Mouse (Mus musculus): ENCODE measurements around the gene Cdr2l. TPM values are rescaled to one million over a fixed set of nuclear protein-coding genes. Genes with fewer than 3 reads are reported as not detected.

Gene Cdr2l
- total RNA-seq, 2 experiments from 2014 or later, result not detected

GRCm38 (mm10) chr11:115400630-115401391 lies 19.1 kb downstream of the Cdr2l start:
- no peak for ATAC-seq (replicated peaks; ENCODE audit: low FRiP score, poor library complexity, severe bottlenecking)

GRCm38 (mm10) chr11:115403338-115404124 lies 21.8 kb downstream of the Cdr2l start, which contains the start of gene Mrpl58:
TSS of gene Mrpl58 (plus strand) at chr11:115403752.
- peak; percentile 91 for ATAC-seq (replicated peaks; ENCODE audit: low FRiP score, poor library complexity, severe bottlenecking)

- no peak for ATAC-seq (replicated peaks; ENCODE audit: low FRiP score, poor library complexity, severe bottlenecking)
These were observed 24.0 kb downstream of the Cdr2l start for GRCm38 (mm10) chr11:115405723-115406122.

- no peak for ATAC-seq (replicated peaks; ENCODE audit: low FRiP score, poor library complexity, severe bottlenecking)
These were observed 25.2 kb downstream of the Cdr2l start for GRCm38 (mm10) chr11:115406858-115407401.

DNA sequence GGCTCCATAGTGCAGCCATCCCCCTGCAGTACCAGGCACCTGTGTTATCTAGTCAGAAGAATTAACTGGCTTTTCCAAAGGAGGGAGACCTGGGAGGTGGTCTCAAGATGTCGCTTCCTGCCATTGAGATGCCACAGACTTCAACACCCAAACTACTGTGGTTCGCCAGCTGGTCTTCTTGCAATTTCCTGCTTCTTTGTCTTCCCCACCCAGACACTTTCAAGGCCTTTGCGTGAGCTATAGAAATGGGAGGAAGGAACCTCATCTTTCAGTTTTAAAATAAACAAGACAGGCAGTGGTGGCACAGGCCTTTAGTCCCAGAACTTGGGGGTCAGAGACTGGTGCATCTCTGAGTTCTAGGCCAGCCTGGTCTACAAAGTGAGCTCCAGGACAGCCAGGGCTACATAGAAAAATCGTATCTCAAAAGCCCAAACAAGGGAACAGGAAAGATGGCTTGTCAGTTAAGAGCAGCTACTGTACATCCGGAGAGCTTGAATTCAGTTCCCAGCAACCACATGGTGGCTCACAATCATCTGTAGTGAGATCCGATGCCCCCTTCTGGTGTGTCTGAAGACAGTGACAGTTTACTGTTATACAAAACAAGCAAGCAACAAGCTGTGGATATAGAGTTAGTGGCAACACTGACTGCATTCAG lies 26.7 kb downstream of the Cdr2l start:
- ATAC-seq (replicated peaks; ENCODE audit: low FRiP score, poor library complexity, severe bottlenecking), result no peak

DNA sequence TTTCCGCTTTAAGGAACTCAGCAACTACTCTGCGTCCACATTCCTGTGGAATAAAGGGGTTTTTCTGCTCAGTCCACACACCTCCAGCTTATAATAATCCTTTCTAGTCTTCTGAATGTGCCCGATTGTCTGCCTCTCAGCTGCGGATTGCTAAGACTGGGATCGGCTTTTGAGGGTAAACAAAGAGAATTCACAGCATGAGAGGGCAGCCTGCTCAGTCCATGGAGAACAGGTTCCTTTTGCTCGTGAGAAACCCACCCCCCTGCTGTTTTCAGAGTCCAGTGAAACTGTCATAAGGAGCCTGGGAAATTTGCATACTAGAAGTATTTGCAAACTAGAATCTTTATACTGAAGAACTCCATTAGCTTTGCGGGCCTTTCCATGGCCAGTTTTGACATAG lies 27.8 kb downstream of the Cdr2l start:
- no peak for ATAC-seq (replicated peaks; ENCODE audit: low FRiP score, poor library complexity, severe bottlenecking)

- ATAC-seq (replicated peaks; ENCODE audit: low FRiP score, poor library complexity, severe bottlenecking), result peak; percentile 96
These were observed 38.0 kb downstream of the Cdr2l start, which contains the start of the genes Atp5h and Kctd2 for GRCm38 (mm10) chr11:115419531-115420237. TSS of gene Atp5h (minus strand) at chr11:115419962. TSS of gene Kctd2 (plus strand) at chr11:115420128.

DNA sequence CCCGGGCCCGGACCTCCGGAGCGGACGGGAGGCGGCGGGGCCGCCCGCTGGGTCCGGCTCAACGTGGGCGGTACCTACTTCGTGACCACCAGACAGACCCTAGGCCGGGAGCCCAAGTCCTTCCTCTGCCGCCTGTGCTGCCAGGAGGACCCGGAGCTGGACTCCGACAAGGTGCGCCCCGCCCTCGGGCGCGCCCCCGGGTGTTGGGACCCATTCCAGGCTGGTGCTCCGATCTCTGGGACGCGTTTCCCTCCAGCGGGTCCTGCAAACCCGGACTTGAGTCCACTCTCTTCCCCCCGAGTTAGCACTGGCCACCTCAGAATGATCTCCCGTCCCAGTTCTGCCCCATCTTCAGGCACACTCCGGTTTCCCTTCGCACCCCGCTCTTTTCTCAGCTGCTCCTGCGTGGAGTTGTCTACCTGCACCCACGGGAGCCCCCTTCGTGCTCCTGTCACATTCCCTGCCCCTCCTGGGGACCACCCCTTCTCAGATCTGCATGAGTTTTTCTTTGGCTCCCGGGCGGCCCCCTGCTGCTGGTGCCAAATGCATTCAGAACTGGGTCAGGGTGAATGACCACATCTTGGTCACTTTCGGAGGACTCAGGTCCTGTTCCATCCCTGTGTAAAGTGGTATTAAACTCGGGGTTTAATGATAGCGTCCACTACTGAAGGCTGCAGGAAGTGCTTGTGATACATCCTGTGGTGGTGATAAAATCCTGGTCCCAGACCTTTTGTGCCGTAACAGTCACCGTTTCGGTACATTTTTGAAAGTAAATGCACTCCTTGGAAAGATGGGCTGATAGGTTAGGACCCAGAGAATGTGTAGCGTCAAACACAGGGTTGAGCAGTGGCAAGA lies 38.8 kb downstream of the Cdr2l start:
- peak; percentile 60 for ATAC-seq (replicated peaks; ENCODE audit: low FRiP score, poor library complexity, severe bottlenecking)

DNA sequence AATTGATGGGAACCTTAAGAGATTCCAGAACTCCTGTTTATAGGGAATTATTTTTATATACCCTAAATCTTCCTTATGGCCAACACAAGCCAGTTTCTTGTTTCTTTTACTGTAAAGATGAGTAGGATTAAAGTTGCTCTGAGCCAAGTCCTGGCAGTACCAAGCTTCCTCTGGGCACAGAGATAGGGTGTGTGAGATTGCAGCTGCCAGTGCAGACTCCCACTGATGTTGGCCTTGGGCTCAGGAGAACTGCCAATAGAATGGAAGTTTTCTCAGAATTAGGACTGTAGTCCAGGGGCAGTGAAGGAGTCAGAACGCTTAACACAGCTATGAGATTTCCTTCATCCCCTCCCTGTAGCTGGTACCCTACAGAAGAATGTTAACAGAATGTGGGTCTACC lies 39.6 kb downstream of the Cdr2l start:
- no peak for ATAC-seq (replicated peaks; ENCODE audit: low FRiP score, poor library complexity, severe bottlenecking)

- ATAC-seq (replicated peaks; ENCODE audit: low FRiP score, poor library complexity, severe bottlenecking), result no peak
These were observed 40.3 kb downstream of the Cdr2l start for GRCm38 (mm10) chr11:115421972-115422371.

DNA sequence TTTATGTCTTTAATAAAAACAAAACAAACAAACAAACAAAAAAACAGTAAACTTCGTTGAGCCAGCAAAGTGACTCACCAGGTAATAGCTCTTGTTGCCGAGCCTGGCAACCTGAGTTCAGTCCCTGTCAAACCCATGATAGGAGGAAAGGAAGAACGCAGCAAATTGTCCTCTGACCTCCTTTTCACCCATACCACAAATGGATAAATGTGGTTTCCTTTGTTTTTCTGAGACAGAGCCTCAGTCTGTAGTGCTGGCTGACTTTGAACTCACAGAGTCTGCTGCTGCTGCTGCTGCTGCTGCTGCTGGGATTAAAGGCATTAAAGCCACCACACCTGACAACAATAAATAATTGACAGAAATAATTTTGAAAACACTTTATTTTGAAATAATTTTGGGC lies 41.4 kb downstream of the Cdr2l start:
- no peak for ATAC-seq (replicated peaks; ENCODE audit: low FRiP score, poor library complexity, severe bottlenecking)

DNA sequence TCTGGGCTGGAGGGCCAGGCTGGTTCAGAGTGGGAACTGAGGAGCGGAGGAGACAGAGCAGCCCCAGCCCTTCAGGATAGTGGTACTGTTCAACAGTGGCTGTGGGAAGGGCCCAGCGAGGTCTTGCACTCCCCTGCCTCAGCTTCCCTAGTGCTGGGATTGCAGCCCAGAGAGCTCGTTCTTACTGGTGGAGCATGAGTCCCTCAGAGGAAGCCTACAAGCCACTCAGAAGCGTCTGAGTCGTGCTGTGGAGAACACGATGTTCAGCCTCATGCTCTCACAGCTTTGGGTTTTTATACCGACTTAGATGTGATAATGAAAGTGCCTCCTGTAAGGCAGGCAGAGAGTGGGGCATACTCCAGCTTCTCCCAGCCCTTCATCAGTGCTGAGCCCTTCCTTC lies 43.0 kb downstream of the Cdr2l start:
- ATAC-seq (replicated peaks; ENCODE audit: low FRiP score, poor library complexity, severe bottlenecking), result no peak

DNA sequence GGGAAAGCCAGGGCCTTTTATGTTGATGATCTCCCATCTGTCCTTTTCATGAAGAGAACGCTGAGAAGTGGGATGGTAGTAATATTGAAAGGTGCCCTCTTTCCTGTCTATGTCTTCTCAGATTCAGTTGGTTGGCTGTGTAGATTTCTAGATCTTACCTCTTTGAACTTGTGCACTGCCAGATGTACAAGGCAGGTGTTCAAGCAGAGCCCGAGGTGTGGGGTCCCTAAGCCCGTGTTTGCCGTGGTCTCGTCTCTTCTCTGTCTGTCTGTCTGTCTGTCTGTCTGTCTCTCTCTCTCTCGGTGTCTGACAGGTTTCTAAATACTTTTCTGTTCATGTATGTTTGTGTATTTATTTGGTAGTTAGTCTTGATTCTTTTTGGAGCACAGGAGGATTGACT lies 44.0 kb downstream of the Cdr2l start:
- no peak for ATAC-seq (replicated peaks; ENCODE audit: low FRiP score, poor library complexity, severe bottlenecking)

DNA sequence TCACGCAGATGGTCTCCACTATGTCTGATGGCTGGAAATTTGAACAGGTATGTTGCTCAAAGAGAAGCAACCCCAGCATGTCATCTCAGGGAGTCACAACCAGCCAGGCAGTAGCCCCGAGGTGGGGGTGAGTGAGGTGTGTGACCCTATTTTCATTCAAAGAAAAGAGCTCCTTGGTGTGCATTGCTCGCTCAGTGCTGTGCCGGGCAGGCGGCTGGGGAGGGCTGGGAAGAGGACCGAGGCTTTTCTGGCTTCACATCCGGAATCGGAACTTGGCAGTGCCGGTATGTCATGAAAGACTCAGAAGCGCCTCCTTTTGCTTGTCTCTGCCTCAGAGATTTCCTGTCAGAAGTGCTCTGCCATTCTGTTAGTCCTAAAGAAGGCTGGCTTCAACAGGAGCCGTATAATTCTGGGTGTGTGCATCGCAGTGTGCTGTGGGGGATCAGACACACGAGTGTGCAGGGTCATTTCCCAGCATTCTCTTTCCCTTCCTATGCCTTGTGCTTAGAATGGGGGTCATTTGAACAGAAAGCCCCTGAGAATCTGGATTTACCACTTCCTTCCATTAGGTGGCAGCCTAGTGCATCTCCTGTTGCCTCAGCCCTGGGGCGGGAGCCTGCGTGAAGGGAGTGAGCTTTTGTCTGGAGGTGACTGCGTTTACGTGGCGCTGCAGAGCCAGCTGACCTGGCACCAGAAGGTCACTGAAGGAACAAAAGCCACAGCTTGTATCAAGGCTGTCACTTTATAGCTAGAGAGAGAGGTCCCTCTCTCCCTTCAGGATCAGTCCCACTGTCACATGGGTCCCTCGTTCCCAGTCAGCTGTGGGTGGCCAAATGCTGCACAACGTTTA lies 46.0 kb downstream of the Cdr2l start:
- ATAC-seq (replicated peaks; ENCODE audit: low FRiP score, poor library complexity, severe bottlenecking), result peak; percentile 70

- no peak for ATAC-seq (replicated peaks; ENCODE audit: low FRiP score, poor library complexity, severe bottlenecking)
These were observed 47.6 kb downstream of the Cdr2l start for GRCm38 (mm10) chr11:115429307-115429706.

- no peak for ATAC-seq (replicated peaks; ENCODE audit: low FRiP score, poor library complexity, severe bottlenecking)
These were observed 48.8 kb downstream of the Cdr2l start for GRCm38 (mm10) chr11:115430561-115430960.

GRCm38 (mm10) chr11:115432814-115433213 lies 51.1 kb downstream of the Cdr2l start:
- no peak for ATAC-seq (replicated peaks; ENCODE audit: low FRiP score, poor library complexity, severe bottlenecking)

DNA sequence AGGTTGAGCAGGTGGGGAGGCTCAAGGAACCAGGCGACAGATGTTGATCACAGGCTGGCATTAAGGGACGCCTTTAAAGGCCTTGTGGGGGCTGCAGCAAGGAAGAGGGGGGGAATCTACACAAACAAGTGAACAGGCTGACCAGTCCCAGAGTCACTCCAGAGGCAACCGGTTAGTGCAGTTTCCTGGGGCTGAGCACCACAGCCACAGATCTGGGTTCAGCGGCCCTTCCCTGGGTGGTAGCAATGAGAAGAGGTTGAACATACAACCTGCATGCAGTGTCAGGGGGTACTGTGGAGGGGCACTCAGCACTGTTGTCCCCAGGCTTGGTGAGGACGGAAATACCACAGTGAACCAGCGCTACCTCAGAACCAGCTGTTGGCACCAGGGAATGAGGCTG lies 51.6 kb downstream of the Cdr2l start:
- no peak for ATAC-seq (replicated peaks; ENCODE audit: low FRiP score, poor library complexity, severe bottlenecking)
